Mouse (Mus musculus) heart, embryonic 14.5 days (tissue): ENCODE data around the gene Rcan1. TPM values are rescaled to one million over a fixed set of nuclear protein-coding genes. Genes with fewer than 3 reads are reported as not detected.
A peak's percentile ranks its signal among the peaks of the same experiment; 100 is the strongest.

ENCODE experiments used
- ATAC-seq: fragments of 200-750 bp; cut with Nextera tagmentation; 2 replicates; pipeline ENCODE4 v1.8.0; 2017; ENCODE audit warnings: low read depth, moderate TSS enrichment; ENCODE audit not compliant: insufficient number of reproducible peaks, insufficient read depth, low FRiP score
- H3K27ac ChIP-seq, 2 experiments: fragments of 200-500 bp in 1 of 2; fragments of 300-500 bp in 1 of 2; sonication (generic) in 1 of 2; replicated peaks in 1 of 2; 2 replicates each; pipeline ENCODE4 v1.5.1; 2012 to 2014; ENCODE audit warnings: low read depth in 2 of 2, low read length in 2 of 2, control low read depth in 1 of 2, mild to moderate bottlenecking in 1 of 2, mixed read lengths in 1 of 2; ENCODE audit not compliant: control insufficient read depth in 1 of 2, insufficient read depth in 1 of 2
- H3K27me3 ChIP-seq: fragments of 300-500 bp; sonication (generic); 2 replicates; pipeline ENCODE4 v1.6.1; 2014; ENCODE audit warnings: mild to moderate bottlenecking, low read length, control low read depth; ENCODE audit not compliant: control insufficient read depth, insufficient read depth
- H3K36me3 ChIP-seq: fragments of 300-500 bp; sonication (generic); 2 replicates; pipeline ENCODE4 v1.6.1; 2014; ENCODE audit warnings: mild to moderate bottlenecking, control low read depth, low read length, mixed read lengths; ENCODE audit not compliant: control insufficient read depth, insufficient read depth
- H3K4me1 ChIP-seq, 2 experiments: fragments of 200-500 bp in 1 of 2; fragments of 300-500 bp in 1 of 2; sonication (generic) in 1 of 2; 2 replicates each; pipeline ENCODE4 v1.6.1; 2012 to 2014; ENCODE audit warnings: low read length in 2 of 2, control low read depth in 1 of 2, mixed read lengths in 1 of 2; ENCODE audit not compliant: control insufficient read depth in 2 of 2, insufficient read depth in 2 of 2
- H3K4me2 ChIP-seq: fragments of 300-500 bp; sonication (generic); 2 replicates; pipeline ENCODE4 v1.6.1; 2014; ENCODE audit warnings: mild to moderate bottlenecking, low read length
- H3K4me3 ChIP-seq, 2 experiments: fragments of 200-500 bp in 1 of 2; fragments of 300-500 bp in 1 of 2; sonication (generic) in 1 of 2; 2 replicates each; pipeline ENCODE4 v1.5.1; 2012 to 2014; ENCODE audit warnings: low read length in 2 of 2, mild to moderate bottlenecking in 2 of 2, control low read depth in 1 of 2, low read depth in 1 of 2, moderate library complexity in 1 of 2; ENCODE audit not compliant: control insufficient read depth in 1 of 2, insufficient read depth in 1 of 2
- H3K9ac ChIP-seq: fragments of 300-500 bp; sonication (generic); 2 replicates; pipeline ENCODE4 v1.6.1; 2014; ENCODE audit warnings: mild to moderate bottlenecking, low read length
- H3K9me3 ChIP-seq: fragments of 300-500 bp; sonication (generic); 2 replicates; pipeline ENCODE4 v1.6.1; 2016; ENCODE audit warnings: low read length, control low read depth; ENCODE audit not compliant: control insufficient read depth
- WGBS: fragments of 180-500 bp; shearing (Covaris S2); extraction: QIAGEN DNeasy Blood & Tissue Kit; methylation state at CpG from one replicate; pipeline ENCODE4 v1.1.7; 2014; 5-methylcytosine and 5-hydroxymethylcytosine counted together
- polyA plus RNA-seq: library from polyadenylated mRNA; unstranded; fragments of >200 nt; fragmentation: Nextera tagmentation; extraction: Ambion mirVana; gene quantifications from 2 replicates; pipeline ENCODE4 v1.2.1, GENCODE M21; 2014

Gene Rcan1
- polyA plus RNA-seq, 1 experiment from 2014 or later: 105 TPM

DNA sequence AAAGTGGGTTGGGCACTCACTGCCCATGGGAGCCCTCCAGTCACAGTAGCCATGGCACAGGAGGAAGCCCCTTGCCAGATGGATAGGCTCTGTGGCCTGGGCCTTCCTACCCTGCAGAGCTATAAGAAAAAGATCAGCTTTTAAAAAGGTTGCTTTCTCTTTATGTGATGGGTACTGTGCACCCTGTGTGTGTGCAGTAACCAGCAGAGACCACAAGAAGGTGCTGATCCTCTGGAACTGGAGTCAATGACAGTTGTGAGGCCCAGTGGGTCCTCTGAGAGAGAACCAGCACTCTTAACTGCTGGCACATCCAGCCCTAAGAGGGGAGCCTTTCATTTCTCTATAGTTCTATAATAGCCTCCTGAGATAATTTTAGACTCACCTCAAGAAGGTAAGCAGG lies 87.3 kb downstream of the Rcan1 start:
- H3K27ac ChIP-seq: no peak overlapping the region
- no peaks in the 10 kb centered on the region for H3K27me3 ChIP-seq
- no peak overlapping the region for H3K4me3 ChIP-seq
- H3K9me3 ChIP-seq: no peaks in the 10 kb centered on the region
- H3K4me1 ChIP-seq: no peaks in the 10 kb centered on the region; a peak in 1 of 4 replicates
- no peak for ATAC-seq
- no peak overlapping the region for H3K9ac ChIP-seq
- no peaks in the 10 kb centered on the region for H3K36me3 ChIP-seq
- H3K4me2 ChIP-seq: no peak overlapping the region

DNA sequence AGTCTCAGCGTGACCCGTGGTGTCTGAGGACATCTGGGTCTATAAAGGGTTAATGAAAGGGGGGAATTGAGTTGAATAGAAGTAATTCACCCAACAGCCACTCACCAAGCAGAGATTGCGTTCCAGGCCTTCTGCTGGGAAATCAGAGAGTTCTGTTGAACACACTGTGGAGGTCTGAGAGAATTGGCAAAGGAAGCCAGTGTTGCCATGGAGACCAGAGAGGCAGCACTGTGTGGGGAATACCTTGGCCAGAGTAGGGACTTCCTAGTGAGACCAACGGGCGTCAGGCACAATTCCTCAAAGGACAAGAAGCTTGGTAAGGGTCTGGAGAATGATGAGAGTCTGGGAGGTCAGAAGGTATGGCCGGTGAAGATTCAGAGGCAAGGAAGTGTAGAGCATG lies 88.2 kb downstream of the Rcan1 start:
- Histone ChIP-seq H3K4me3 (no peak overlapping the region), H3K4me2 (no peak overlapping the region), H3K4me1 (no peaks in the 10 kb centered on the region; a peak in 1 of 4 replicates), H3K9ac (no peak overlapping the region), H3K36me3 (no peaks in the 10 kb centered on the region), H3K9me3 (no peaks in the 10 kb centered on the region), H3K27ac (no peak overlapping the region), H3K27me3 (no peaks in the 10 kb centered on the region)
- WGBS: 65% methylated on average over 6 of the region's 6 CpGs
- ATAC-seq: no peak

DNA sequence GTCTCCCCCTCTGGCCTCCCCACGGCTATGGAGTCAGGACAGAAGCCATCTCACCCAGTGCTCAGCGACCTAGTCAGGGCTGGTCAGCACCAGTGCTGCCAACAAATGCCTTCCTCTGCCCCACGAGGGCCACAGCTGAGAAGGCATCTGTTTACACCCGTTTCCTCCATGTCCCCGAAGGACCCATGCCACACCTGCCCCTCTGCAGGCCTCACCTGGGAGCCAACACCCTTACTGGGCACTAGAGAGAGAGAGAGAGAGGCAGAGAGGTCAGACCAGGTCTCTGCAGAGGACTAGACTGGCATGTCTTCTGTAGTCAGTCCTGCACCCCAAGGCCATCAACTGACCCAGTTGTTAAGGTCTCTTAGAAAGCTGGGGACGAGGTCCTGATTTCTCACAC lies 89.6 kb downstream of the Rcan1 start:
- no peak overlapping the region for H3K9ac ChIP-seq
- no peak for ATAC-seq

DNA sequence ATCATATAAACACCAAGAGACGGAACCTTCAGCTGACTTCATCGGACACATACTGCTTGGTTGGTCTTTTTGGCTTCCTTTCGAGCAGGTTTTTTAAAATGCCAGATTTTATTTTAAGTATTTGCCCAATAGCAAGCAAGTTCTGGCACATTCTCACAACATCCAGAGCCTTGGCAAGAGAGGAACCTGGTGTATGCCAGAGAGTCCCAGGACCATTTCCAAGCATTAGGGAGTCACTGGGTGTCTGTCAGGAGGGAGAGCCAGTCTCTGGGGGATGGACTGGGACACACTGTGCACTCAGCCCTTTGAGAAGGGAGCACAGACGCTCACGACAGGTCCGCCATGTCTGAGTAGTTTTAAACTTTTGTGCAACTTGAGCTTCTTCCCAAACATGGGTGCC lies 93.7 kb downstream of the Rcan1 start:
- no peak overlapping the region for H3K27ac ChIP-seq
- ATAC-seq: no peak
- 93% methylated on average over 6 of the region's 6 CpGs for WGBS
- H3K27me3 ChIP-seq: no peaks in the 10 kb centered on the region
- H3K4me3 ChIP-seq: no peak overlapping the region
- H3K36me3 ChIP-seq: no peaks in the 10 kb centered on the region
- no peak overlapping the region for H3K9ac ChIP-seq
- H3K4me1 ChIP-seq: peaks cover 4 to 7% of the 10 kb centered on the region in 2 experiments; a peak in 3 of 4 replicates
- no peak overlapping the region for H3K4me2 ChIP-seq
- H3K9me3 ChIP-seq: no peaks in the 10 kb centered on the region

More for the DNA sequence above, 89.6 kb downstream of the Rcan1 start:
- H3K4me3 ChIP-seq: no peak overlapping the region
- H3K36me3 ChIP-seq: no peaks in the 10 kb centered on the region
- no peak overlapping the region for H3K27ac ChIP-seq
- no peaks in the 10 kb centered on the region; a peak in 1 of 4 replicates for H3K4me1 ChIP-seq
- no peaks in the 10 kb centered on the region for H3K27me3 ChIP-seq
- H3K4me2 ChIP-seq: no peak overlapping the region
- no peaks in the 10 kb centered on the region for H3K9me3 ChIP-seq
- WGBS: 77% methylated on average over 6 of the region's 6 CpGs

DNA sequence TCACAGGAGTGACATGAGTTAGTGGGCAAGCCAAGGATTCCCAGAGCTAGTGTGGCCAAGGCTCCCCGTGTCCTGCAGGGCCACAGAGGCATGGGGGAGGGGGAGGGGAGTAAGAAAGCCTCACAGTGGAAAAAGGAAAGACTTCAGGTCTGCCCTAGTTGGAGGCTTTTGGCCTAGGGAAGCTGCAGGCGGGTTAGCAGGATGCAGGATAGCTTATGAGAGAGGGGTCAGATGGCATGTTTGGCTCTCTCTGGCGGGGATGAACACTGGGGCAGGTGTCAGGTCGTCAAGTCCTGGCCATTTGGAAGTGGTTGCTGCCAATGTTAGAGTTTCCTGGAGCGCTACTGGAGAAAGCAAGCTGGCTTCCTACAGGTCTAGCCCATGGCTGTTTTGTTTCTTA lies 99.0 kb downstream of the Rcan1 start:
- Histone ChIP-seq H3K4me2 (no peak overlapping the region), H3K4me3 (no peak overlapping the region), H3K9ac (no peak overlapping the region), H3K9me3 (no peaks in the 10 kb centered on the region), H3K36me3 (no peaks in the 10 kb centered on the region), H3K27me3 (no peaks in the 10 kb centered on the region), H3K4me1 (peaks cover 19 to 24% of the 10 kb centered on the region in 2 experiments), H3K27ac (no peak overlapping the region)
- 46% methylated on average over 5 of the region's 5 CpGs for WGBS
- ATAC-seq: no peak

DNA sequence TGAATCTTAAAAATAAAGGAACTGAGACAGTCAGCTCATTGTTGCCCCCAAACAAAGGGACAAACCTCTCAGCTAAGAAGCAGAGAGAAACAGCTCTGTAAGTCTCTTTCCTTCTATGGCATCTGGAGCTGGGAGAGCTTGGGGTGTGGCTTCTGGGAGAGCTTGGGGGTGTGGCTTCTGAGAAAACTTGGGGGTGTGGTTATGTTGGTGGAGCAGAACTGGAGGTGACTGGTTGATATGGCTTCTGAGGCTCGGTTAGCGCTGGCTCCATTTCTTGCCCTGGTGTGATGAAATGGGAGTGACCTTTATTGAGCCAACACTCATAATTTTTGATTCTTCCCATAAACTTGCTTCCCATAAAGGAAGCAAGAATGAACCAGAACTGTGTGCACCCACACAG lies 101.4 kb downstream of the Rcan1 start:
- H3K9ac ChIP-seq: 0 out of 2 replicates have a peak overlapping the region, but pooled peaks have one; percentile 10
- H3K9me3 ChIP-seq: no peaks in the 10 kb centered on the region
- H3K27ac ChIP-seq: peak overlapping the region in 1 of 2 experiments; percentile 58; a peak in 1 of 4 replicates
- no peak overlapping the region for H3K4me2 ChIP-seq
- H3K36me3 ChIP-seq: no peaks in the 10 kb centered on the region
- H3K4me1 ChIP-seq: peaks cover 23 to 33% of the 10 kb centered on the region in 2 experiments
- H3K4me3 ChIP-seq: no peak overlapping the region
- 30% methylated on average over 2 of the region's 2 CpGs for WGBS
- H3K27me3 ChIP-seq: no peaks in the 10 kb centered on the region
- ATAC-seq: 0 out of 2 replicates have a peak, but pooled peaks have one; percentile 44

DNA sequence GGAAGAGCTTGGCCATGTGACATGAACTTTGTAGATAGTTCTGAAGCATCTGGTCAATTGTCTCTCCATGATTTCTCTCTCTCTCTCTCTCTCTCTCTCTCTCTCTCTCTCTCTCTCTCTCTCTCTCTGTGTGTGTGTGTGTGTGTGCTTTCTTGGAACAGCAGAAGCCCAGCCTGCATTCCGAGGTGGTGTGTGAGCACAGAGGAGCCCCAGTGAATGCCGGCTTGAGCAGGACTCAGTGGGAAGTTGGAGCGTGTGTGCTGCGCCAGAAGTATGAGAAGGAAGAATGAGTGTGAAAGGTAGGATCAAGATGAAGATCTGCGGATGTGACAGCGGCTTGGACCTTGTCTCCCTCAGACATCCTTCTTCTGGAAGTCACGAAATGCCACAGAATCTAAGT lies 105.2 kb downstream of the Rcan1 start:
- peaks cover 12 to 21% of the 10 kb centered on the region in 2 experiments for H3K4me1 ChIP-seq
- WGBS: 47% methylated on average over 7 of the region's 7 CpGs
- H3K27me3 ChIP-seq: no peaks in the 10 kb centered on the region
- no peak overlapping the region; the same call in 1 of the 2 replicates for H3K9ac ChIP-seq
- H3K4me3 ChIP-seq: no peak overlapping the region
- H3K9me3 ChIP-seq: no peaks in the 10 kb centered on the region
- no peak overlapping the region for H3K27ac ChIP-seq
- no peaks in the 10 kb centered on the region for H3K36me3 ChIP-seq
- ATAC-seq: no peak
- H3K4me2 ChIP-seq: no peak overlapping the region

DNA sequence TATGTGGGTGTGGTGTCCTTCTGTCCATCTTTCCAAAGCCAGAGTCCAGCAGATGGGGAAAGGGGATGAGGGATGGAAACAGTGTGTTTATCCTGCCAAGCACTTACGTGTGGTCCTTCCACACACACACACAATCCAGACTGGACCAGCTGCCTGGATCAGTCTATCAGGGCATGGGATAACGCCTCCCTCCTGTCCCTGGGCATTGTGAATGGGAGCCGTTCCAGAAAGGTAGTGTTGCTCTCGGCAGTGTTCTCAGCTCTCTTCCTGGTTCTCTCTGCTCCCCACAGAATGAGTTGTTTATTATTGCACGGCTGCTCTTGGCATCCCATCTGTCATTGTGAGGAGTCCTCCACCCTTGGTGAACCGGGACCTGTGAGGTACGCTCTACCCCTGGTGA lies 110.0 kb downstream of the Rcan1 start:
- H3K4me1 ChIP-seq: peaks cover 31 to 43% of the 10 kb centered on the region in 2 experiments
- H3K9ac ChIP-seq: no peak overlapping the region
- 76% methylated on average over 7 of the region's 7 CpGs for WGBS
- H3K27ac ChIP-seq: no peak overlapping the region
- no peaks in the 10 kb centered on the region for H3K27me3 ChIP-seq
- H3K9me3 ChIP-seq: no peaks in the 10 kb centered on the region
- no peak overlapping the region for H3K4me3 ChIP-seq
- no peak for ATAC-seq
- no peaks in the 10 kb centered on the region for H3K36me3 ChIP-seq
- no peak overlapping the region for H3K4me2 ChIP-seq
